Mouse (Mus musculus) neural tube, embryonic 12.5 days (tissue): Measurements from ENCODE around the gene Lhfpl4. TPM values are rescaled to one million over a fixed set of nuclear protein-coding genes. Genes with fewer than 3 reads are reported as not detected.

ENCODE experiments used
- ATAC-seq: fragments of 200-750 bp; cut with Nextera tagmentation; 2 replicates; pipeline ENCODE4 v1.8.0; 2017; ENCODE audit warnings: low read depth, mild to moderate bottlenecking, moderate TSS enrichment, moderate library complexity; ENCODE audit not compliant: low FRiP score
- H3K27ac ChIP-seq: fragments of 300-500 bp; sonication (generic); 2 replicates; pipeline ENCODE4 v1.5.1; 2016
- H3K27me3 ChIP-seq: fragments of 300-500 bp; sonication (generic); replicated peaks from 2 replicates; pipeline ENCODE4 v1.6.1; 2016; ENCODE audit warnings: mild to moderate bottlenecking
- H3K36me3 ChIP-seq: fragments of 300-500 bp; sonication (generic); 2 replicates; pipeline ENCODE4 v1.6.1; 2016; ENCODE audit warnings: mild to moderate bottlenecking
- H3K4me1 ChIP-seq: fragments of 300-500 bp; sonication (generic); 2 replicates; pipeline ENCODE4 v1.6.1; 2016
- H3K4me2 ChIP-seq: fragments of 300-500 bp; sonication (generic); replicated peaks from 2 replicates; pipeline ENCODE4 v1.6.1; 2016; ENCODE audit warnings: mild to moderate bottlenecking
- H3K4me3 ChIP-seq: fragments of 300-500 bp; sonication (generic); 2 replicates; pipeline ENCODE4 v1.5.1; 2016
- H3K9ac ChIP-seq: fragments of 300-500 bp; sonication (generic); 2 replicates; pipeline ENCODE4 v1.6.1; 2016; ENCODE audit warnings: mild to moderate bottlenecking
- H3K9me3 ChIP-seq: fragments of 300-500 bp; sonication (generic); 2 replicates; pipeline ENCODE4 v1.6.1; 2016; ENCODE audit warnings: mild to moderate bottlenecking
- WGBS: fragments of 180-500 bp; shearing (Covaris S2); methylation state at CpG from one replicate; pipeline ENCODE4 v1.1.7; 2016; 5-methylcytosine and 5-hydroxymethylcytosine counted together
- polyA plus RNA-seq: library from polyadenylated mRNA; unstranded; fragments of >200 nt; fragmentation: Nextera tagmentation; extraction: Ambion mirVana; gene quantifications from 2 replicates; pipeline ENCODE4 v1.2.1, GENCODE M21; 2016

Gene Lhfpl4
- 40.8 and 42.7 TPM in 2 replicates for polyA plus RNA-seq

GRCm38 (mm10) chr6:113194841-113195595, at the start of gene Lhfpl4:
Gene Lhfpl4 (minus strand): TSS chr6:113195384.
- 1% methylated on average over 56 of the region's 66 CpGs for WGBS

GRCm38 (mm10) chr6:113242753-113243152, 47.6 kb upstream of the Lhfpl4 start:
- ATAC-seq, result no peak

More at GRCm38 (mm10) chr6:113194841-113195595, at the start of gene Lhfpl4:
- H3K27me3 ChIP-seq, result peaks cover 5% of the 10 kb centered on the region; the same call in 1 of the 2 replicates
- H3K27ac ChIP-seq, result no peak within 1 kb of the TSS
- H3K36me3 ChIP-seq, result no peaks in the 10 kb centered on the region; the same call in 1 of the 2 replicates
- peak within 1 kb of the TSS; percentile 82 for H3K4me3 ChIP-seq
- H3K9me3 ChIP-seq, result no peaks in the 10 kb centered on the region
- peaks cover 29% of the 10 kb centered on the region for H3K4me1 ChIP-seq
- peak within 1 kb of the TSS; percentile 91 for H3K9ac ChIP-seq
- H3K4me2 ChIP-seq, result peak within 1 kb of the TSS; percentile 97
- ATAC-seq, result peak; percentile 90

GRCm38 (mm10) chr6:113238442-113238841, 43.3 kb upstream of the Lhfpl4 start:
- Histone ChIP-seq H3K9me3 (no peaks in the 10 kb centered on the region), H3K27me3 (no peaks in the 10 kb centered on the region), H3K9ac (peak overlapping the region; percentile 83), H3K4me2 (peak overlapping the region; percentile 75), H3K4me1 (peaks cover 11% of the 10 kb centered on the region), H3K4me3 (peak overlapping the region; percentile 99), H3K36me3 (peaks cover 19% of the 10 kb centered on the region), H3K27ac (no peak overlapping the region)
- no peak for ATAC-seq
- 43% methylated on average over 6 of the region's 6 CpGs for WGBS

More at GRCm38 (mm10) chr6:113242753-113243152, 47.6 kb upstream of the Lhfpl4 start:
- H3K4me1 ChIP-seq, result peaks cover 11% of the 10 kb centered on the region
- no peak overlapping the region for H3K4me3 ChIP-seq
- H3K9ac ChIP-seq, result no peak overlapping the region
- H3K27me3 ChIP-seq, result no peaks in the 10 kb centered on the region
- 86% methylated on average over 1 of the region's 1 CpGs for WGBS
- H3K36me3 ChIP-seq, result peaks cover 24% of the 10 kb centered on the region
- no peak overlapping the region for H3K27ac ChIP-seq
- no peaks in the 10 kb centered on the region for H3K9me3 ChIP-seq
- no peak overlapping the region for H3K4me2 ChIP-seq

- Histone ChIP-seq H3K36me3 (peaks cover 19% of the 10 kb centered on the region), H3K9me3 (no peaks in the 10 kb centered on the region), H3K27me3 (no peaks in the 10 kb centered on the region), H3K9ac (peak within 1 kb of the TSS; percentile 83), H3K4me3 (peak within 1 kb of the TSS; percentile 99), H3K4me1 (peaks cover 11% of the 10 kb centered on the region), H3K27ac (no peak within 1 kb of the TSS), H3K4me2 (peak within 1 kb of the TSS; percentile 75)
- peak; percentile 99 for ATAC-seq
- under 1% methylated on average over 55 of the region's 55 CpGs for WGBS
Measured at GRCm38 (mm10) chr6:113237542-113238270, 42.5 kb upstream of the Lhfpl4 start, which contains the start of gene Mtmr14. Gene Mtmr14 (plus strand): TSS chr6:113237843.

- Histone ChIP-seq H3K4me3 (no peak overlapping the region), H3K4me1 (peaks cover 11% of the 10 kb centered on the region), H3K9me3 (no peaks in the 10 kb centered on the region), H3K27ac (no peak overlapping the region), H3K36me3 (peaks cover 2% of the 10 kb centered on the region), H3K4me2 (no peak overlapping the region), H3K27me3 (no peaks in the 10 kb centered on the region), H3K9ac (no peak overlapping the region)
- ATAC-seq, result no peak
- 82% methylated on average over 5 of the region's 5 CpGs for WGBS
Measured at GRCm38 (mm10) chr6:113235141-113235540, 40.0 kb upstream of the Lhfpl4 start.

DNA sequence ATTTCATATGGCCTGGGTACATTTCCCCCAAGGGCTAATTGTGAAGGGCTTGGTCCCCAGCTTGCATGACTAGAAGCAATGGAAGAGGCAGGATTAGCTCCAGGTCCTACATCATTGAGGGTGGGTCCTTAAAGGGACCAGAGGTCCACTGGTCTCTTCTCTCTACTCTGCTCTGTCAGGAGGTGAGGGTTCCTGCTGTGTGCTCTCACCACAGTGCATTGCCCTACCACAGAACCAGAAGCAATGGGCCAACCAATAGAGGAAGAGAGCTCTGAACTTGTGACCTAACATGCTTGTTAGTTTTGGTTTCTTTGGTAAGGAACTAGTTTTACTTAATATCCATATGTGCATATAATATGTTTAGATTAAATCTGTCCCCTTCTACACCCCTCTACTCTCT, 31.5 kb upstream of the Lhfpl4 start:
- Histone ChIP-seq H3K4me3 (no peak overlapping the region), H3K9me3 (no peaks in the 10 kb centered on the region), H3K4me1 (no peaks in the 10 kb centered on the region), H3K27ac (no peak overlapping the region), H3K4me2 (no peak overlapping the region), H3K9ac (no peak overlapping the region), H3K36me3 (no peaks in the 10 kb centered on the region), H3K27me3 (no peaks in the 10 kb centered on the region)
- no peak for ATAC-seq

DNA sequence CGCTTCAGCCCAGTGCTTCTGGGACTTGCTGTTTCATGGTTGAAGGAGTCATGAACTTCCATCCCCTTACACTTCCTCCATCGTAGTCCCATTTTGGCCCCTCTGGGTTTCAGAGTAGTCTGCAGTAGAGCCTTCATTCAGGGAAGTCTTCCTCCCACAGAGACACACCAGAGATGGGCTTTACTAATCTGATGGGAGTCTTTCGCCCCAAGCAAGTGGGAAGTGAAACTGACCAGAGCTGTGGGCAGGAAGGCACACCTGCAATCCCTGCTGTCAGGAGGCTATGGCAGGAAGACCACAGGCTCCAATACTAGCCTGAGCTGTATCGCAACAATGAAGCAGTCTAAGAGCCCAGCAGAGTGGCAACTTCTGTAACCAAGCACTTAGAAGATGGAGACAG, 30.6 kb upstream of the Lhfpl4 start:
- Histone ChIP-seq H3K27ac (no peak overlapping the region), H3K9me3 (no peaks in the 10 kb centered on the region), H3K4me3 (no peak overlapping the region), H3K4me2 (no peak overlapping the region), H3K36me3 (no peaks in the 10 kb centered on the region), H3K9ac (no peak overlapping the region), H3K27me3 (no peaks in the 10 kb centered on the region), H3K4me1 (no peaks in the 10 kb centered on the region)
- ATAC-seq, result no peak
- WGBS, result 80% methylated on average over 4 of the region's 4 CpGs

DNA sequence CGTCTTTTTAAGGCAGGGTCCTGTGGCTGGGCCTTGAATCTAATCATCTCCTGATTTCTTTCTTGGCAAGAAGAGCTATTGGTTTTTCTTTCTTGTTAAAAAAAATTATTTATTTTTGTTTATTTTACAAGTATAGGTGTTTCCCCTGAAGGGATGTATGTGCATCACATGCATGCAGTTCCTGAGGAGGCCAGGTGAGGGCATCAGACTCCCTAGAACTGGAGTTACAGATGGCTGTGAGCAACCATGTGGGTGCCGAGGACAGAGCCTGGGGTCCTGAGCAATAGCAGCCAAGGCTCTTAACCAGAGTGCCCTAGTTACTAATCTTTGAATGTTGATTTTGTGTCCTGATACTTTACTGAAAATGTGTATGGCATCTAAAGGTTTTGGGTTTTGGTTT, 21.1 kb upstream of the Lhfpl4 start:
- Histone ChIP-seq H3K27ac (no peak overlapping the region), H3K9me3 (no peaks in the 10 kb centered on the region), H3K4me3 (no peak overlapping the region), H3K4me1 (no peaks in the 10 kb centered on the region), H3K9ac (no peak overlapping the region), H3K4me2 (no peak overlapping the region), H3K36me3 (no peaks in the 10 kb centered on the region), H3K27me3 (no peaks in the 10 kb centered on the region)
- no peak for ATAC-seq
- 82% methylated on average over 2 of the region's 2 CpGs for WGBS

DNA sequence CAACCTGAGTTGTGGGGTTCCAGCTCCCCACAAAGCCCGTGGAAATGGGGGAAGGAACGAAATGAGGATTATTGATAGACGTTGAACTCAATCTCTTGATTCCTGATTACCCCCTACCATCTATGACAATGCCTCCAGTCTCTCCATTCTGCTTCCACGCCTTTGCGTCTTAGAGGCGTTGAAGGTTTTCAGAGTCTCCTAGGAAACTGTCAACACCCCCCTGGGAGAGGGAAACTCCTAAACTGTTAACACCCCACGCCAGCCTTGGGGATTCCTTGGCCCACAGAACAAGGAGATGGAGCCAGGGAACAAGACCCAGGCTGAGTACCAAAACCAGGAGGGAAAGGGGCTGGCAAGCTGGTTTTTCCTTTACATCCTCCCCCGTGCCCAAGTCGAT, 410 bp upstream of the Lhfpl4 start:
- Histone ChIP-seq H3K9ac (peak overlapping the region; percentile 91), H3K27ac (no peak overlapping the region), H3K36me3 (no peaks in the 10 kb centered on the region; the same call in 1 of the 2 replicates), H3K4me1 (peaks cover 29% of the 10 kb centered on the region), H3K9me3 (no peaks in the 10 kb centered on the region), H3K27me3 (peaks cover 5% of the 10 kb centered on the region; the same call in 1 of the 2 replicates), H3K4me2 (peak overlapping the region; percentile 97), H3K4me3 (peak overlapping the region; percentile 82)
- 12% methylated on average over 9 of the region's 9 CpGs for WGBS
- ATAC-seq, result peak; percentile 22

- peaks cover 5% of the 10 kb centered on the region; the same call in 1 of the 2 replicates for H3K27me3 ChIP-seq
- H3K9ac ChIP-seq, result peak overlapping the region; percentile 91
- no peaks in the 10 kb centered on the region; the same call in 1 of the 2 replicates for H3K36me3 ChIP-seq
- H3K4me3 ChIP-seq, result peak overlapping the region; percentile 82
- H3K27ac ChIP-seq, result no peak overlapping the region
- 3% methylated on average over 5 of the region's 5 CpGs for WGBS
- H3K4me2 ChIP-seq, result peak overlapping the region; percentile 97
- H3K4me1 ChIP-seq, result peaks cover 29% of the 10 kb centered on the region
- H3K9me3 ChIP-seq, result no peaks in the 10 kb centered on the region
- no peak for ATAC-seq
Measured at GRCm38 (mm10) chr6:113194517-113194840, 705 bp downstream of the Lhfpl4 start.

DNA sequence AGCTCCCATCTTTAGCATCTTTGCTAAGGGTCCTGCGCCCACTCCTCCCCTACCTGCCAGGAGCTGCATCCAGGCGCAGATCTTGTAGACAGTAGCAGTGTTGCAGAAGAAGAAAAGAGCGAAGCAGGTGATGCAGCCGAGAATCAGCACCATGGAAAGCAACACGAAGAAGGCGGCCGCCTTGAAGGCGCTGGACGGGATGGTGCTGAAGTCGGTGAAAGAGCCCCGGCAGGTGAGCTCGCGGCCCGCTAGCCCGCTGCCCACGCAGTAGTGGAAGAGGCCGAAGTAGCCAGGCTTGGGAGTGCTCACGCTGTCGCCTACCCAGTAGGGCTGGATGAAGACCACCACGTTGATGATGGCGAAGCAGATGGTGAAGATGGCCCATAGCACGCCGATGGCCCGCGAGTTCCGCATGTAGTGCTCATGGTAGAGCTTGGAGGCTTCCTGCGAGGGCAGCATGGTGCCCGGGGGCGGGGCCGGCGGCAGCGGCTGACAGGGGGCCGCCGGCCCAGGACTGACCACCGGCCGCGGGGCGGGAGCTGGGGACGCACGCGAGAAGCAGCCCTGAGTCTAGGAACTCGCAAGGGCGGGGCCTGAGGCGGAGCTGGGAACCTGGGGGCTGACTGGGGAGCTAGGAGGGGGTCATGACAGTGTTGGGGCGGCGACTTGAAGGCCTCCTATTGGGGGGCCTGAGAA, 1.3 kb downstream of the Lhfpl4 start:
- Histone ChIP-seq H3K4me3 (peak overlapping the region; percentile 82), H3K4me2 (peak overlapping the region; percentile 97), H3K36me3 (no peaks in the 10 kb centered on the region; the same call in 1 of the 2 replicates), H3K4me1 (peaks cover 29% of the 10 kb centered on the region), H3K27me3 (peaks cover 5% of the 10 kb centered on the region; the same call in 1 of the 2 replicates), H3K27ac (no peak overlapping the region), H3K9me3 (no peaks in the 10 kb centered on the region), H3K9ac (peak overlapping the region; percentile 91)
- 4% methylated on average over 46 of the region's 46 CpGs for WGBS
- peak; percentile 55 for ATAC-seq
